Mouse (Mus musculus) lung, postnatal 0 days (tissue): ENCODE data around the gene 9230112D13Rik.

ENCODE experiments used
- CTCF ChIP-seq: IDR thresholded peaks from 2 replicates; pipeline ENCODE4 v1.5.1; 2016; ENCODE audit warnings: antibody characterized with exemption, mild to moderate bottlenecking
- EP300 ChIP-seq: IDR thresholded peaks from 2 replicates; pipeline ENCODE4 v1.6.1; 2016; ENCODE audit warnings: antibody characterized with exemption, mild to moderate bottlenecking, control low read depth

DNA sequence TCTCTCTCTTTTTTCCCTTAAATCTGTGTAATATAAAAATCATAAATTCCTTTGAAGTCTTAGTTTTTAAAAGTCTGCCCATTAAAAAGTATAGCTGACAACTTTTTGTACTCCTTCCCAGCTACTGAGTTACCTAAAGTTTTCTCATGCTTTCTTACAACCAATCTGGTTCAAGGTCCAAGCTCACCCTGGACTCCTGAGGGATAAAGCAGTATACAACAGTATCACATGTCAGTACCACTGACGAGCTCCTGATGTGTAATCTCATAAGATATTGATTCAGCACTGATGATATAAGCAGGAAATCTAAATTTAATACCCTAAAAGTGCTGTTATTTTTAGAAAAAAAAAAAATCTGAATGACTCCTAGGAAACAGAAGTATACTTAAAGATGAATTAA lies 31.6 kb downstream of the 9230112D13Rik start:
- TF ChIP-seq CTCF (no peak), EP300 (no peak)
